Mouse (Mus musculus) stomach, postnatal 0 days (tissue): ENCODE data around the gene Agmat.

Experiments
- CTCF ChIP-seq: IDR thresholded peaks from 2 replicates; pipeline ENCODE4 v1.5.1; 2016; ENCODE audit warnings: antibody characterized with exemption, low read depth, mild to moderate bottlenecking, moderate library complexity
- EP300 ChIP-seq: optimal IDR thresholded peaks from 2 replicates; pipeline ENCODE3; 2016; ENCODE audit warnings: antibody characterized with exemption

- TF ChIP-seq EP300 (no peak), CTCF (no peak)
Observed at GRCm38 (mm10) chr4:141708971-141709370, 37.5 kb upstream of the Agmat start.
